Mouse (Mus musculus): Measurements from ENCODE around the gene Rasgef1c. TPM values are rescaled to one million over a fixed set of nuclear protein-coding genes. Genes with fewer than 3 reads are reported as not detected.

The Rasgef1c gene
- not detected in 2 replicates for total RNA-seq (2014; fragmentation: Nextera tagmentation)
- 0.05 and 0.06 TPM in 2 replicates for total RNA-seq (2017)
- polyA plus RNA-seq (2012), result not detected in 2 replicates

DNA sequence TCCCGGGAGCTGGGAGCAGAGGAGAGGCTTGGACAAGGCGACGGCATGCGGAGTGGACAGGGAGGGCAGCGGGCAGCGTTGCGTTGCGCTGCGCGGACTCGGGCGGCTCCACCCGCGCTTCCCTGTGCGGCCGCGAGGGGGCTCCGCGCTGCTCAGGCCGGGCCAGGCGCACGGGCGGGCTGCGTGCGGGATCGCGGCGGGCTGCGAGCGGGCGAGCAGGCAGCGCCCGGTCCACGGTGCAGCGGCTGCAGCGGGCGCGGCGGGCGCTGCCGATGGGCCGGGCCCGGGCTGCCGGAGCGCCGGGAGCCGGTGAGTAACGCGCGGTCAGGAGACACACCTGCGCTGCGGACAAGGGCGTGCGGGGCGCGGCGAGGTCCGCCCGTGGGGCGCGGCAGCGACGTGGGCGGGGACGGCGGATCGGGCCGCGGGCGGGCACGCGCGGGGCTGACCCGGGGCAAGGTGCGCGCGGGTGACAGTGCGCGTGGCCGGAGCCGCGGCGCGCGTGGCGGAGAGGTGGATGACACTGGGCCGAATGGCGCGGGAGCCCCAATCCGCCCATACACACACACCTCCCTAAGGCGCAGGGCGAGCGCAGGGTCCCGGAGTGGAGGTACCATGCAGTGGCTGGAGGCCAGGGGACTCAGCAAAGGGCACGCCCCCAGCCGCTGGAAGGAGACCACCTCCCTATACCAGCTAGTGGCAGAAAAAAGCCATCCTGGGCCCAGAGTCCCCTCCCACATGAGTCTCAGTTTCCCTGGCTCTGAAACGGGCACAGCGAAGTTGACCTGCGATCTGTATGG is at the start of gene Rasgef1c:
Gene Rasgef1c (plus strand): TSS at position 177 of the 800 bp plus-strand sequence.
- TF ChIP-seq TAL1 (conservative IDR thresholded peaks at IDR 0.05; ENCODE audit: low read depth, low read length) (no peak), GATA1 (IDR thresholded peaks at IDR 0.05; ENCODE audit: borderline replicate concordance, low read length) (no peak), CTCF (IDR thresholded peaks at IDR 0.05; ENCODE audit: low read depth, low read length) (no peak), GATA2 (IDR thresholded peaks at IDR 0.05; ENCODE audit: borderline replicate concordance, low read depth, low read length) (no peak), POLR2AphosphoS5 (IDR thresholded peaks at IDR 0.05; ENCODE audit: insufficient replicate concordance, low read depth, low read length) (no peak)
- Histone ChIP-seq H3K27me3 (ENCODE audit: insufficient read depth, low read length) (peaks cover 21% of the 10 kb centered on the region; the same call in 1 of the 2 replicates), H3K4me3 (ENCODE audit: low read depth, low read length) (no peak within 1 kb of the TSS), H3K9me3 (replicated peaks) (peaks cover 7% of the 10 kb centered on the region), H3K36me3 (replicated peaks) (no peaks in the 10 kb centered on the region), H3K4me1 (ENCODE audit: insufficient read depth, low read depth, low read length) (no peaks in the 10 kb centered on the region; the same call in 1 of the 2 replicates)
- no peak for DNase-seq (ENCODE audit: low spot score)
- ATAC-seq (ENCODE audit: extremely low read depth, insufficient number of reproducible peaks, low FRiP score, poor library complexity, severe bottlenecking), result no peak

- H3K4me3 ChIP-seq (ENCODE audit: low read depth, low read length), result no peak overlapping the region
- no peak for DNase-seq (ENCODE audit: low spot score)
- H3K27me3 ChIP-seq (ENCODE audit: insufficient read depth, low read length), result no peaks in the 10 kb centered on the region
- peaks cover 68% of the 10 kb centered on the region for H3K36me3 ChIP-seq (replicated peaks)
- ATAC-seq (ENCODE audit: extremely low read depth, insufficient number of reproducible peaks, low FRiP score, poor library complexity, severe bottlenecking), result no peak
- peaks cover 7% of the 10 kb centered on the region; the same call in 1 of the 2 replicates for H3K4me1 ChIP-seq (ENCODE audit: insufficient read depth, low read depth, low read length)
- H3K9me3 ChIP-seq (replicated peaks), result no peaks in the 10 kb centered on the region
- no peak for TF ChIP-seq GATA1 (IDR thresholded peaks at IDR 0.05; ENCODE audit: borderline replicate concordance, low read length)
- TF ChIP-seq TAL1 (conservative IDR thresholded peaks at IDR 0.05; ENCODE audit: low read depth, low read length), result no peak
Measured at GRCm38 (mm10) chr11:49855144-49855543, 46.5 kb upstream of the Rasgef1c start.

GRCm38 (mm10) chr11:49861139-49861538 is 40.5 kb upstream of the Rasgef1c start:
- DNase-seq (ENCODE audit: low spot score) (no peak), ATAC-seq (ENCODE audit: extremely low read depth, insufficient number of reproducible peaks, low FRiP score, poor library complexity, severe bottlenecking) (no peak)
- Histone ChIP-seq H3K9me3 (replicated peaks) (no peaks in the 10 kb centered on the region), H3K27me3 (ENCODE audit: insufficient read depth, low read length) (no peaks in the 10 kb centered on the region), H3K36me3 (replicated peaks) (peaks cover 58% of the 10 kb centered on the region), H3K4me1 (ENCODE audit: insufficient read depth, low read depth, low read length) (peaks cover 7% of the 10 kb centered on the region; the same call in 1 of the 2 replicates), H3K4me3 (ENCODE audit: low read depth, low read length) (no peak overlapping the region)
- no peak for TF ChIP-seq POLR2AphosphoS5 (IDR thresholded peaks at IDR 0.05; ENCODE audit: insufficient replicate concordance, low read depth, low read length)
- TF ChIP-seq CTCF (IDR thresholded peaks at IDR 0.05; ENCODE audit: low read depth, low read length), result no peak
- no peak for TF ChIP-seq GATA1 (IDR thresholded peaks at IDR 0.05; ENCODE audit: borderline replicate concordance, low read length)
- no peak for TF ChIP-seq TAL1 (conservative IDR thresholded peaks at IDR 0.05; ENCODE audit: low read depth, low read length)
- TF ChIP-seq GATA2 (IDR thresholded peaks at IDR 0.05; ENCODE audit: borderline replicate concordance, low read depth, low read length), result no peak

DNA sequence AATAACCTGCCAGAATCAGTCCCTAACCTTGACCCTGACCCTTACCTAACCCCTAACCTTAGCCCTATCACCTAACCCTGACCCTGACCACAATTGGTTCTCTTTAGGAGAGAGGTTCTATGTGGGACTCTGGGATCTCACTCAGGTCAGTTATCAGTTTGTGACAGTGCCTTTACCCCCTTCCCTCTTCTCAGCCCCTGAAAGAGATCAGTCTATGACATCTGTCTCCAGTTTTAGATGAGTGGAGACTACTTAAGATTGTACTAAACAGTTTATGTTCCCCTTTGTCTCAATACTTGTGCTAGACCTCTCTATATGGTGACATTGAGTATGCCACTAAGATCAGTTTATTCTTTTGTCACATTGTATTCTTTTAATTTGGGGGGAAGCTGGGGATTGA is 37.7 kb upstream of the Rasgef1c start:
- Histone ChIP-seq H3K9me3 (replicated peaks) (no peaks in the 10 kb centered on the region), H3K4me3 (ENCODE audit: low read depth, low read length) (no peak overlapping the region), H3K36me3 (replicated peaks) (peaks cover 60% of the 10 kb centered on the region), H3K4me1 (ENCODE audit: insufficient read depth, low read depth, low read length) (peaks cover 6% of the 10 kb centered on the region; the same call in 1 of the 2 replicates), H3K27me3 (ENCODE audit: insufficient read depth, low read length) (no peaks in the 10 kb centered on the region)
- TF ChIP-seq POLR2AphosphoS5 (IDR thresholded peaks at IDR 0.05; ENCODE audit: insufficient replicate concordance, low read depth, low read length), result no peak
- TF ChIP-seq CTCF (IDR thresholded peaks at IDR 0.05; ENCODE audit: low read depth, low read length), result no peak
- DNase-seq (ENCODE audit: low spot score) (no peak), ATAC-seq (ENCODE audit: extremely low read depth, insufficient number of reproducible peaks, low FRiP score, poor library complexity, severe bottlenecking) (no peak)

DNA sequence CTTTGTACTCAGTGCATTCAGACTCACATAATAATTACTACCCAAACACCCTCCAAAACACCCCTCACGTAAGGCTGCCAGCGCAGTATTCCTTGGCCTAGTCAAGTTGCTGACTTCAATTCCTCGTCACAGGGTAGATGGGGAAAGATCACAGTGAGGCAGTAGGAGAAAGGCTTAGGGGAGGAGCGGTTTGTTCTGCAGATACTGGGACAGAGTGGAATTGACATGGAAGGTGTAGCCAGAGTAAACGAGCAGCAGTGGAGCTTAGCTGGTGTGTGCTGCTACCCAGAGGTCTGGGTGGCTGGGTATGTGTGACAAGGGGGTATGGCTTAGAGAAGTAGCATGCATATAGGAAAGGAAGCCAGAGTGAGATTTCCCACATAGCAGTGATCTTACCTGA is 34.3 kb upstream of the Rasgef1c start:
- TF ChIP-seq GATA1 (IDR thresholded peaks at IDR 0.05; ENCODE audit: borderline replicate concordance, low read length), result no peak
- TF ChIP-seq GATA2 (IDR thresholded peaks at IDR 0.05; ENCODE audit: borderline replicate concordance, low read depth, low read length), result no peak
- TF ChIP-seq CTCF (IDR thresholded peaks at IDR 0.05; ENCODE audit: low read depth, low read length), result no peak
- TF ChIP-seq POLR2AphosphoS5 (IDR thresholded peaks at IDR 0.05; ENCODE audit: insufficient replicate concordance, low read depth, low read length), result no peak
- no peak for TF ChIP-seq TAL1 (conservative IDR thresholded peaks at IDR 0.05; ENCODE audit: low read depth, low read length)
- Histone ChIP-seq H3K36me3 (replicated peaks) (peaks cover 79% of the 10 kb centered on the region), H3K27me3 (ENCODE audit: insufficient read depth, low read length) (no peaks in the 10 kb centered on the region), H3K9me3 (replicated peaks) (no peaks in the 10 kb centered on the region), H3K4me1 (ENCODE audit: insufficient read depth, low read depth, low read length) (peaks cover 13% of the 10 kb centered on the region), H3K4me3 (ENCODE audit: low read depth, low read length) (no peak overlapping the region)
- ATAC-seq (ENCODE audit: extremely low read depth, insufficient number of reproducible peaks, low FRiP score, poor library complexity, severe bottlenecking), result no peak
- DNase-seq (ENCODE audit: low spot score), result no peak

DNA sequence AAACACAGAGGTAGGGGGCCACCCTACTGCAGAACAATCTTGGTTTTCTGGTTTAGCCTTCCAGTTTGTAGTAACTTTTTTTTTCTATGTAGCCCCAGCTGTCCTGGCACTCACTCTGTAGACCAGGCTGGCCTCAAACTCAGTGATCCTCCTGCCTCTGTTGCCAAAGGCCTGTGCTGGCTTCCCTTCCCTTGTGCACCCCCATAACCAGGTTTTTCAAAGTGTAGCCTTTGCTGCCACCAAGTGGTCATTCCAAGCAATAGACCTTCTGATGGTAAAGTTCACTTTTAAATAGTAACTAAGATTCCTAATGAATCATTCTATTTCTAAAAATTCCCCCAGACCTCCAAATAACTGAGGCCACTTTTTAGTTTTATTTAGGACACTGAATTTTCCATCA is 31.9 kb upstream of the Rasgef1c start:
- ATAC-seq (ENCODE audit: extremely low read depth, insufficient number of reproducible peaks, low FRiP score, poor library complexity, severe bottlenecking) (no peak), DNase-seq (ENCODE audit: low spot score) (peak; percentile 23)
- Histone ChIP-seq H3K36me3 (replicated peaks) (peaks cover 83% of the 10 kb centered on the region), H3K4me3 (ENCODE audit: low read depth, low read length) (no peak overlapping the region), H3K4me1 (ENCODE audit: insufficient read depth, low read depth, low read length) (peaks cover 22% of the 10 kb centered on the region), H3K9me3 (replicated peaks) (no peaks in the 10 kb centered on the region), H3K27me3 (ENCODE audit: insufficient read depth, low read length) (no peaks in the 10 kb centered on the region)
- no peak for TF ChIP-seq GATA2 (IDR thresholded peaks at IDR 0.05; ENCODE audit: borderline replicate concordance, low read depth, low read length)
- TF ChIP-seq CTCF (IDR thresholded peaks at IDR 0.05; ENCODE audit: low read depth, low read length), result peak; percentile 39
